Mouse (Mus musculus): Measurements from ENCODE around the gene Muc3. TPM values are rescaled to one million over a fixed set of nuclear protein-coding genes. Genes with fewer than 3 reads are reported as not detected.

Muc3 gene
- total RNA-seq, 2 experiments from 2014 or later = not detected

DNA sequence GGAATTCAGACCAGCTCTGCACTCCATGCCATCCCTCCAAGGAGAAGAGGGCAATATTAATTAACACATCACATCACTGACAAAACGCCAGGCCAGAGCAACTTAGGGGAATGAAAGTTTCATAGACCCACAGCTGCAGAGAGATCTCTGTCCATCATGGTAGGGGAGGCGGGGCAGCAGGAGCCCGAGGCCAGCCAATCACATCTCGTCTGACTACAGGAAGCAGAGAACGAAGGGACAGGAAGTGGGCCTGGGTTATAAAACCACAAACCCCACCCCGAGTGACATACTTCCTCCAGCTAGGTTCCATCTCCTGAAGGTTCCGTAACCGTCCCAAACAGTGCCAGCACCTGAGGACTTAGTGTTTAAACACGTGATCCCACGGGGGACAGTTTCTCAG, 54.0 kb downstream of the Muc3 start:
- no peak for DNase-seq (ENCODE audit: low spot score)

DNA sequence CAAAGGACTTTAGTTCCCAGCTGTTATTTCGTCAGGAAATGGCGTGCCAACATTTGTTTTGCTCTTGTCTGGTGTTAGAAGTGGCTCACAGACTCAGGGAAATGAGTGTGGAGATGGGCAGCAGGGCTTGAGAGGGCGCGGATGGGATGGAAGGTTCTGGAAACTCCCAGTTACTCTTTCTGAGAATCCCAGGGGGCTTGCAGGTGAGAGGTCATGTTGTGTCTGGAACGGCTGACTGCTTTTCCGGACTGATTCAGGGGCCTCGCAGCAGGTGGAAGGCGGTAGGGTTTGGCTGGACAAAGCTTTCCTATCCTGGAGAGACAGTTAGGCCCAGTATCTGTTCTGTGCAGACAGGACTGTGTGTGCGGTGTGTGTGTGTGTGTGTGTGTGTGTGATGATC, 55.4 kb downstream of the Muc3 start:
- no peak for DNase-seq (ENCODE audit: low spot score)

DNA sequence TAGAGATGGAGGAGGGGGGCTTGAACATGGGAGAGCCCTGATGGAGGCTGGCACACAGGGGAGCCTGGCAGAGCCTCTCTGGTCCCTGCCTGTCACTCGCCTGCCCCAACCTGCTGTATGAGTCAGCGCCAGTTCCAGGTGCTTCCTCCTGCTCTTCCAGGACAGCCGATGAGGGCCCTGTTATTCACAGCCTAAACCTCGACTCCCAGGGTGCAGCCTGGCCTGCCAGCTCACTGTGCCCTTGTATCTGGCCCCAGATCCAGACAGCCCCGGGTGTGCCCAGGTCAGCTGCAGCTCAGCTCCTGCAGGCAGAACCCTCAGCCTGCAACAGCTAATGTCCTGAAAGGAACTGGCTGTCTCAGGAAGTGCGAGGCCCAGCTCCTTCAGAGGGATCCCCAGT, 57.6 kb downstream of the Muc3 start:
- no peak for DNase-seq (ENCODE audit: low spot score)

DNA sequence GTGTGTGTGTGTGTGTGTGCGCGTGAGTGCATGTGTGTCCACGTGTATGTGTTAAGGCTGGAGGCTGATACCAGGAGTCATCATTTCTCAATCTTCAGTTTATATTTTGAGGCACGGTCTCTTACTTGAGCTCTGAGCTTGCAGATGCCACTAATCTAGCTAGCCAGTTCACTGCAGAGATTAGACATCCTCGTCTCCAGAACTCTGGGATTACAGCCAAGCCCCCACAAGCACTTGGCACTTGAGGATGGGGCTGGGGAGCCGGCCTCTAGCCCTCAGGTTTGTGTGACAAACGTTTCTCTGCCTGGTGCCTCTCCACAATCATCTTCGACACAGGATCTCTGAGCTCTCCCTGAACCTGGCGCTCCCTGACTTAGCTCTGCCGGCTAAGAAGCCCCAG, 58.3 kb downstream of the Muc3 start:
- no peak for DNase-seq (ENCODE audit: low spot score)

DNA sequence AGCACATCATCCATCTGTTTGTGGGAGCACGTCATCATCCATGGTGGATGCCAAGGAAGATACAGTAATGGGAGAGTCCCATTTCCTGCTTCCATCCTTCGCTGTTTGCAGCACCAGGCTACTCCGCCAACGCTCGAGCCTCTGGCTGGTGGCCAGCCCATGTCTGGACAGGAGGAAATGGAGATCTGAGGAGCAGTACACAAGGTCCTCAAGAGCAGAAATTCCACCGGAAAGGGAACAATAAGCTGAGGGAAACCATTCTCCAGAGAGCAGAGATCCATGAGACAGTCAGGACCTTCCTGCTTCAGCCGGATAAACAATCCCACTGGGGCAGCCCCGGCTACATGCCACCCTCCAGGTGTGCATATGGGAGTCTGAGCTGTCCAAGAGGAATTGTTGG, 61.7 kb downstream of the Muc3 start:
- no peak for DNase-seq (ENCODE audit: low spot score)

DNA sequence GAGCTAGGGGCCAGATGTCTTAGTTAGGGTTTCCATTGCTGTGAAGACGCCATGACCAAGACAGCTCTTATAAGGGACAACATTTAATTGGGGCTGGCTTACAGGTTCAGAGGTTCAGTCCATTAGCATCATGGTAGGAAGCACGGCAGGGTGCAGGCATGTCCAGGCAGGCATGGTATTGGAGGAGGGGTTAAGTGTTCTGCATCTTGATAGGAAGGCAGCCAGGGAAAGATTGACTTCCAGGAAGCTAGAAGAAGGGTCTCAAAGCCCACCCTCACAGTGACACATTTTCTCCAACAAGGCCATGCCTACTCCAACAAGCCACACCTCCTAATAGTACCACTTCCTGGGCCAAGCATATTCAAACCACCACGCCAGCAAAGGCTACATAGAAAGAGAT, 63.4 kb downstream of the Muc3 start:
- no peak for DNase-seq (ENCODE audit: low spot score)

DNA sequence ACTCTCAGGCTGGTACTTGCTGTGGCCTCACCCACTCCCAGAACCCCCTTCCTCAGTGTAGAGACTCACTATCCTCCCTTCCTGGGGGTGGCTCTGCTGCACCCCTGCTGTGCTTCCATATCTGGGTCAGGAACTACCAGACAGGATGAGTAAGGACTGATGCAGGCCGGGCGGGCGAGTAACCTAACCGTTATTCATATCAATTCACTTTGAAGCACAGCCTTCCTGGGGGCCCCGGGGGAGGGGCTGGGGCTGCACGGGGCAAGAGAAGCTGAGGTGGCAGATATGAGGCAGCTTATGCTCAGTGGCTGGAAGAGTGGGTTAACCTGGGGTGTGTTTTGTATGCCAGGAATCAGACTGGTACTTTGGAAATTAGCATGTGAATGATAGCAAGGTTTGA, 64.1 kb downstream of the Muc3 start:
- no peak for DNase-seq (ENCODE audit: low spot score)

Other genes with a start within 250 kb of the Muc3 start
- gene Ift22, start 241.2 kb downstream of the Muc3 start, total RNA-seq (2021) = 1 to 10 TPM; 4.4 to 5.3 TPM
- gene Fis1, start 196.0 kb downstream of the Muc3 start, total RNA-seq (2021) = 100 to 1,000 TPM; 173 to 186 TPM
- 1 to 10 TPM; 1.6 TPM for gene Cldn15, start 182.7 kb downstream of the Muc3 start, total RNA-seq (2021)
- 10 to 100 TPM; 16.8 to 19.7 TPM for gene Plod3, start 162.3 kb downstream of the Muc3 start, total RNA-seq (2021)
- 10 to 100 TPM; 73.3 to 76.9 TPM for gene Znhit1, start 161.3 kb downstream of the Muc3 start, total RNA-seq (2021)
- gene Vgf, start 122.9 kb downstream of the Muc3 start, total RNA-seq (2021) = not detected
- 10 to 100 TPM; 14.0 to 17.1 TPM for gene Ap1s1, start 103.2 kb downstream of the Muc3 start, total RNA-seq (2021)
- 1 to 10 TPM; 4.9 to 5.5 TPM for gene Serpine1, start 77.1 kb downstream of the Muc3 start, total RNA-seq (2021)
- gene Trim56, start 33.1 kb downstream of the Muc3 start, total RNA-seq (2021) = 1 to 10 TPM; 7.4 to 8.0 TPM
- gene Muc3a, start 63.1 kb upstream of the Muc3 start, total RNA-seq (2021) = under 1 TPM; 0.11 to 0.12 TPM
- gene Ache, start 138.2 kb upstream of the Muc3 start, total RNA-seq (2021) = 10 to 100 TPM; 25.0 to 27.7 TPM
- gene Ufsp1, start 145.3 kb upstream of the Muc3 start, total RNA-seq (2021) = 10 to 100 TPM; 19.1 to 20.8 TPM
- 10 to 100 TPM; 29.6 to 40.8 TPM for gene Srrt, start 158.4 kb upstream of the Muc3 start, total RNA-seq (2021)
- gene Trip6, start 165.1 kb upstream of the Muc3 start, total RNA-seq (2021) = 1 to 10 TPM; 2.2 to 4.4 TPM
- gene Slc12a9, start 184.3 kb upstream of the Muc3 start, total RNA-seq (2021) = 1 to 10 TPM; 2.0 to 2.2 TPM
- gene Ephb4, start 200.8 kb upstream of the Muc3 start, total RNA-seq (2021) = 10 to 100 TPM in 1 of 2 experiments, 1 to 10 TPM in 1; 8.2 to 14.4 TPM

All from gastrocnemius, adult 18-20 months (tissue).